Mouse (Mus musculus) heart, embryonic 15.5 days (tissue): ENCODE measurements at regions not wholly inside any gene's neighbourhood (a gene's known extent, or its start where the extent isn't known, plus 50 kb on each side); places are given as distances from the start of the nearest gene placed in this dataset.

ENCODE experiments used
- ATAC-seq: fragments of 200-750 bp; cut with Nextera tagmentation; replicated peaks from 2 replicates; pipeline ENCODE4 v1.8.0; 2017; ENCODE audit warnings: low read depth, moderate TSS enrichment; ENCODE audit not compliant: insufficient number of reproducible peaks, insufficient read depth, low FRiP score
- H3K27ac ChIP-seq: fragments of 300-500 bp; sonication (generic); 2 replicates; pipeline ENCODE4 v1.5.1; 2015; ENCODE audit warnings: mild to moderate bottlenecking, inconsistent platforms
- H3K27me3 ChIP-seq: fragments of 300-500 bp; sonication (generic); 2 replicates; pipeline ENCODE4 v1.6.1; 2015; ENCODE audit warnings: inconsistent platforms
- H3K36me3 ChIP-seq: fragments of 300-500 bp; sonication (generic); 2 replicates; pipeline ENCODE4 v1.6.1; 2015; ENCODE audit warnings: mild to moderate bottlenecking, inconsistent platforms
- H3K4me1 ChIP-seq: fragments of 300-500 bp; sonication (generic); replicated peaks from 2 replicates; pipeline ENCODE4 v1.6.1; 2015; ENCODE audit warnings: inconsistent platforms
- H3K4me2 ChIP-seq: fragments of 300-500 bp; sonication (generic); 2 replicates; pipeline ENCODE4 v1.6.1; 2015; ENCODE audit warnings: inconsistent platforms, mild to moderate bottlenecking, moderate library complexity
- H3K4me3 ChIP-seq: fragments of 300-500 bp; sonication (generic); 2 replicates; pipeline ENCODE4 v1.5.1; 2015; ENCODE audit warnings: mild to moderate bottlenecking, inconsistent platforms
- H3K9ac ChIP-seq: fragments of 300-500 bp; sonication (generic); 2 replicates; pipeline ENCODE4 v1.6.1; 2015; ENCODE audit warnings: mild to moderate bottlenecking, inconsistent platforms
- H3K9me3 ChIP-seq: fragments of 300-500 bp; sonication (generic); replicated peaks from 2 replicates; pipeline ENCODE4 v1.6.1; 2016; ENCODE audit warnings: inconsistent platforms
- WGBS: fragments of 180-500 bp; shearing (Covaris S2); methylation state at CpG from one replicate; pipeline ENCODE4 v1.1.7; 2015; ENCODE audit warnings: mixed read lengths; 5-methylcytosine and 5-hydroxymethylcytosine counted together

- Histone ChIP-seq H3K27me3 (no peaks in the 10 kb centered on the region), H3K9me3 (no peaks in the 10 kb centered on the region), H3K36me3 (no peaks in the 10 kb centered on the region), H3K4me1 (no peaks in the 10 kb centered on the region), H3K27ac (no peak overlapping the region), H3K4me2 (no peak overlapping the region), H3K9ac (no peak overlapping the region), H3K4me3 (no peak overlapping the region)
- 69% methylated on average over 8 of the region's 8 CpGs for WGBS
- ATAC-seq: no peak
Measured at GRCm38 (mm10) chr2:159032147-159032546, 237.5 kb downstream of the Dhx35 start.

DNA sequence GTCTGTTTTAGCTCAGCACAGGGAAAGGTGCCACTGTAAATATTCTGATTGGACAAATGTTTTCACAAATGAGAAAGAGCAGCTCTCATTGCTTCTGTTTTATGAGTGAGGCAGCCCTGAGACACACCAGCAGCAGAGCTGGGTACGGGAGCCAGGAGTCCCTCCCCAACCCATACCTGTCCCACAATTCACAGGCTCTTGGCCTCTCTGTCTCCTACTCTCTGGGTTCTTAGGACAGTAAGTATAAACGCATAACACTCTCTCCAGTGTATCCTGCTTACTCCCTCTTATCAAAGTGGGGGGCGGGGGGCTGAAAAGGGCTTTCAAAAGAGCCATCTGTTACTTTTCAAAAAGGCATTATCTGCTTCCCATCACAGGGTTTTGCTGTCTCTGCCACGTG, 245.3 kb downstream of the Dhx35 start:
- Histone ChIP-seq H3K4me1 (no peaks in the 10 kb centered on the region), H3K9ac (no peak overlapping the region), H3K4me3 (no peak overlapping the region), H3K36me3 (no peaks in the 10 kb centered on the region), H3K9me3 (no peaks in the 10 kb centered on the region), H3K27ac (no peak overlapping the region), H3K4me2 (no peak overlapping the region), H3K27me3 (no peaks in the 10 kb centered on the region)
- no peak; the same call in 1 of the 2 replicates for ATAC-seq
- WGBS: 9% methylated on average over 4 of the region's 4 CpGs

GRCm38 (mm10) chr2:159053534-159053933, 258.9 kb downstream of the Dhx35 start:
- WGBS: 41% methylated on average over 10 of the region's 10 CpGs
- Histone ChIP-seq H3K27ac (no peak overlapping the region), H3K27me3 (no peaks in the 10 kb centered on the region), H3K4me3 (no peak overlapping the region), H3K4me2 (no peak overlapping the region), H3K36me3 (no peaks in the 10 kb centered on the region), H3K9ac (no peak overlapping the region), H3K4me1 (no peaks in the 10 kb centered on the region; the same call in 1 of the 2 replicates), H3K9me3 (no peaks in the 10 kb centered on the region)
- ATAC-seq: peak; percentile 87

GRCm38 (mm10) chr2:159053936-159054335, 259.3 kb downstream of the Dhx35 start:
- Histone ChIP-seq H3K9me3 (no peaks in the 10 kb centered on the region), H3K27ac (no peak overlapping the region), H3K9ac (no peak overlapping the region), H3K4me2 (no peak overlapping the region), H3K4me1 (no peaks in the 10 kb centered on the region; the same call in 1 of the 2 replicates), H3K36me3 (no peaks in the 10 kb centered on the region), H3K27me3 (no peaks in the 10 kb centered on the region), H3K4me3 (no peak overlapping the region)
- peak; percentile 16; the same call in 1 of the 2 replicates for ATAC-seq
- WGBS: 53% methylated on average over 4 of the region's 4 CpGs

DNA sequence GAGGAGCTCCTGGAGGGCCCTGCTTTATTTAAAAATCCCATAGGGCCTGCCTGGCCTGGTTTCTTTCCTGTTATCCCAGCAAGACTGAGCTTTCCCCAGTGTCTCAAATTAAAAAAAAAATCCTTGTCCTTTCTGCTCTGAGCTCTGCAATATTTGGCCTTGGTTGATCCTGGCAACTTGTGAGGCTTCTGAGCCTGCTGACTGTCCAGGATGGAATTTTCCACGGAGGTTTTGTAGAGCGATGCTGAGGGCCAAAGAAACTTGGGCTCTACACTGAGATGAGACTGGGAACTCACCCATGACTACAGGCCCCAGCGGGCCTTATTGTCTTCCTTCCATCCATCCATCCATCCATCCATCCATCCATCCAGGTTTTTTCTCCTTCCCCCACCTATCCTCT, 259.8 kb downstream of the Dhx35 start:
- no peak for ATAC-seq
- 79% methylated on average over 3 of the region's 3 CpGs for WGBS
- Histone ChIP-seq H3K27ac (no peak overlapping the region), H3K9ac (no peak overlapping the region), H3K9me3 (no peaks in the 10 kb centered on the region), H3K36me3 (no peaks in the 10 kb centered on the region), H3K27me3 (no peaks in the 10 kb centered on the region), H3K4me1 (no peaks in the 10 kb centered on the region; the same call in 1 of the 2 replicates), H3K4me2 (no peak overlapping the region), H3K4me3 (no peak overlapping the region)

DNA sequence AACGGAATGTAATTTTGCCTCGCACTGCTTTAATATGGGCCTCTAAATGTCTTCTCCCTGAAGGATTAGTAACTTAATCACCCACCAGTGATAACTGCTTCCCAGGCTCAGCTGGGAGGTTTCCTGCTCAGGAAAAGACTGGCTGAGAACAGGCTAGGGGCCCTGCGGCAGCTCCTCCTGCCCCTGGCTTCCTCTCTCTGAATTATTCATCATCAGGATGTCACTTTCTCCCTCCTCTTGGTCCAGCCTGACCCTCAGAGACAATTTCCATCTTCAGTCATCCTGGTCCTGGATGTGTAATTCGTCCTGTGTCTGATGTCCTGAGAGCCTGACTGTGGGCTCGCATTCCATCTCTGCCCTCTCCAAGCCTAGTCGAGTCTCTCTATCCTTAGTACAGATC, 261.2 kb downstream of the Dhx35 start:
- Histone ChIP-seq H3K27me3 (no peaks in the 10 kb centered on the region), H3K4me3 (no peak overlapping the region), H3K9me3 (no peaks in the 10 kb centered on the region), H3K4me1 (no peaks in the 10 kb centered on the region; the same call in 1 of the 2 replicates), H3K27ac (no peak overlapping the region), H3K9ac (no peak overlapping the region), H3K36me3 (no peaks in the 10 kb centered on the region), H3K4me2 (no peak overlapping the region)
- 41% methylated on average over 6 of the region's 6 CpGs for WGBS
- ATAC-seq: no peak

- Histone ChIP-seq H3K36me3 (no peaks in the 10 kb centered on the region), H3K27me3 (no peaks in the 10 kb centered on the region), H3K9ac (no peak overlapping the region), H3K4me1 (no peaks in the 10 kb centered on the region; the same call in 1 of the 2 replicates), H3K4me3 (no peak overlapping the region), H3K4me2 (no peak overlapping the region), H3K27ac (no peak overlapping the region), H3K9me3 (no peaks in the 10 kb centered on the region)
- WGBS: 50% methylated on average over 3 of the region's 3 CpGs
- ATAC-seq: no peak
Measured at GRCm38 (mm10) chr2:159056960-159057359, 262.4 kb downstream of the Dhx35 start.

DNA sequence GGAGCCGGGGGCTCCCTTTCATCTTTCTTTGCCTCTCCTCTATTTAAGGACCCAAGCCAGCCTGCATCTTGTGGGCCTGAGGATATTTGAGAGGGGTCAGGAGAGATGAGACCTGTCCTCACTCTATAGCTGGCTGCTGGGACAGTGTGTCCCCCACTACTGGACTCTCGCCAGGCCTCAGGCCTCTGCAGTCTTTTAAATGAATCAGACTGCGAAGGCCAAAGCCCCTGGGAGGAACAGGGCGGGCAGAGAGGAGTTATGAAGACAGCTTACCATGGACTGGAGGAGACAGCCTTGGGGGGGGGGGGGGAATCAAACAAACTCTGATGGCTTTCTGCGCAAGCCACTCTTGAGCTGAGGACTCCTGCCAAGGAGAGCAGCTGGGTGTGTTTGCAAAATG, 262.9 kb downstream of the Dhx35 start:
- no peak overlapping the region for H3K27ac ChIP-seq
- 50% methylated on average over 5 of the region's 5 CpGs for WGBS
- no peak overlapping the region for H3K4me3 ChIP-seq
- ATAC-seq: no peak
- no peak overlapping the region for H3K9ac ChIP-seq
- no peaks in the 10 kb centered on the region for H3K27me3 ChIP-seq
- no peak overlapping the region for H3K4me2 ChIP-seq
- no peaks in the 10 kb centered on the region for H3K9me3 ChIP-seq
- H3K4me1 ChIP-seq: no peaks in the 10 kb centered on the region; the same call in 1 of the 2 replicates
- no peaks in the 10 kb centered on the region for H3K36me3 ChIP-seq

DNA sequence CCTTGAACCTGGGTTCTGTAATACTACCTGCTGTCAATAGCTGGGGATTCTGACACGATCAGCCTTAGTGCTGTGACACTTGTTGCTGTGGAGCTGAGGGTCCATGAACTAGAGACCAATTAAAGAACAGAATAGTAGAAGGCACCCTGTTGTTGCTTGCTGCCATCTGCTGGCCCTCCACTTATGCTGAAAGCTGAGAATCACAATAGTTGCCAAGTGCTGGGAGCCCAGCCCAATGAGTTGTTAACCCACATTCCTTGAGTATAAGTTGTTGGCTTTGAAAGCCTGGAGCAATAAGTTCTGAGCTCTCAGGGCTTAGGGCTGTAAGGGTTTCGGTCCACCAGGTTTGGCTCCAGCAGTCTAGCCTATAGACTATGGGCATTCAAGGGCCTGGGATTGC, 267.7 kb downstream of the Dhx35 start:
- Histone ChIP-seq H3K4me2 (no peak overlapping the region), H3K9me3 (no peaks in the 10 kb centered on the region), H3K27me3 (no peaks in the 10 kb centered on the region), H3K36me3 (no peaks in the 10 kb centered on the region), H3K27ac (no peak overlapping the region), H3K9ac (no peak overlapping the region), H3K4me1 (no peaks in the 10 kb centered on the region; the same call in 1 of the 2 replicates), H3K4me3 (no peak overlapping the region)
- ATAC-seq: no peak
- WGBS: 77% methylated on average over 2 of the region's 2 CpGs

DNA sequence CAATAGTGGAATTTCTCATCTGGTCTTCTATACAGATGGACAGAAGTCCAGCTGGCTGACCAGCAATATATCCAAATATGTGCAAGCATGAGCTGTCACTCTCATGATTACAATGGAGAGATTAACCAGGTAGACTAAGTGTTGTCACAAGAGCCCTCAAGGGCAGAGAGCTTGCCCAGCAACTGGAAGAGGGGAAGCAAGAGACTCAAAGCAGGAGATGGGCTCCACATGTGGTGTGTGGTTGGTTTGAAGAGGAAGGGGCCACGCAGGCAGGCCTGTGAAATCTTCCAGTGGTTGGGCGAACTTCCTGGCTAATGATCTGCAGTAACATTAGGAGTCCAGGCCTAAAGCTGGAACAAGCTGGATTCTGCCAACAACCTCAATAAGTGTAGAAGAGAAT, 268.1 kb downstream of the Dhx35 start:
- Histone ChIP-seq H3K27me3 (no peaks in the 10 kb centered on the region), H3K9me3 (no peaks in the 10 kb centered on the region), H3K4me1 (no peaks in the 10 kb centered on the region; the same call in 1 of the 2 replicates), H3K4me2 (no peak overlapping the region), H3K9ac (no peak overlapping the region), H3K27ac (no peak overlapping the region), H3K36me3 (no peaks in the 10 kb centered on the region), H3K4me3 (no peak overlapping the region)
- ATAC-seq: no peak
- 71% methylated on average over 2 of the region's 2 CpGs for WGBS

- Histone ChIP-seq H3K36me3 (no peaks in the 10 kb centered on the region), H3K9me3 (no peaks in the 10 kb centered on the region), H3K4me1 (no peaks in the 10 kb centered on the region), H3K4me3 (no peak overlapping the region), H3K9ac (no peak overlapping the region), H3K27ac (no peak overlapping the region), H3K27me3 (no peaks in the 10 kb centered on the region), H3K4me2 (no peak overlapping the region)
- no peak for ATAC-seq
- 77% methylated on average over 9 of the region's 9 CpGs for WGBS
Measured at GRCm38 (mm10) chr2:159064403-159064970, 269.9 kb downstream of the Dhx35 start.

- Histone ChIP-seq H3K4me3 (no peak overlapping the region), H3K36me3 (no peaks in the 10 kb centered on the region), H3K4me1 (no peaks in the 10 kb centered on the region), H3K9ac (no peak overlapping the region), H3K4me2 (no peak overlapping the region), H3K9me3 (no peaks in the 10 kb centered on the region), H3K27ac (no peak overlapping the region), H3K27me3 (no peaks in the 10 kb centered on the region)
- no peak for ATAC-seq
- WGBS: 69% methylated on average over 7 of the region's 7 CpGs
Measured at GRCm38 (mm10) chr2:159067506-159067905, 272.9 kb downstream of the Dhx35 start.
